Mouse (Mus musculus) ovary, postnatal 10 days (tissue): ENCODE measurements around the gene Xrcc4.

Source experiments
- DNase-seq: peaks from one replicate; pipeline ENCODE4 v3.0.0; 2022; ENCODE audit warnings: low spot score

The Xrcc4 gene

DNA sequence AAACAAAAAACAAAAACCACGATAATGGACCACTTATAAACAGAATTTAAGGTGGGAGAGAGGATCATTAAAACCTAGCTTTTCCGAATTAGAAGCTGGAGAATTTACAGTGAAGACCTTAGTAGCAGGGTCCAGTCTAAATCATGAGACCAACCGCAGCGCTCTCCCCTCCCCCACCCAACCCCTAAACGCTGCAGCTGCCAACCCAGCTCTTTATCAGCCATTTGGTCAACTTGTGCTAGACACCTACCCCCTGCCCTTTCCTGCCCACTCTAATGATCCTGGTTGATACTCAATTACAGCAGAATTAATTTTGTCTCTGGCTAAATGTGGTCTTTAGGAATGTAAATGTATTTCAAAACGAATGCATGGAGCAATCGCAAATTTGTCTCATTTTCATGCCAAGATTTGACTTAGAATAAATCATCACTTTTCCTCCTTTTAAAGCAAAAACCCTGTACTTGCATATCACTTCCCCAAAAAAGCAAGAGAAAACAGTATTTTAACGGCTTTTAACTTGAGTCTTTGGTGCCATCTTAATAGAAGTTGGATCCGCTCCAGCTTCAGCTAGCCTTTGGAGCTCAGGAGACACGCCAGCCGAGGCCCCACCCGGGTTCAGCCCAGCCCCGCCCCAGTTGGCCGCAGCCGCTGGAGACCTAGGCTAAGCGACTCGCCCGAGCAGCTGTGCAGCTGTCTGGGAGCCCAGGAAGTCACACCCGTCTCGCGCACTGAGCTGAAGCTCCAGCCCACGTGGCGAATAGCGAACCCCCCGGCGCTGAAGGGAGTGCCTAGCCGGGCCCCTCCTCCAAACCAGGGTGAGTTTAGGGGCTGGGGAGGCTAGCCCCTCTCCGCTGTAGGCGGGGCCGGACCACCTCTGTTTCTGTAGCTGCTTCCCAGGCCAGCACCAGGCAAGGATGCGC is 350.4 kb downstream of the Xrcc4 start:
- peak; percentile 49 for DNase-seq

DNA sequence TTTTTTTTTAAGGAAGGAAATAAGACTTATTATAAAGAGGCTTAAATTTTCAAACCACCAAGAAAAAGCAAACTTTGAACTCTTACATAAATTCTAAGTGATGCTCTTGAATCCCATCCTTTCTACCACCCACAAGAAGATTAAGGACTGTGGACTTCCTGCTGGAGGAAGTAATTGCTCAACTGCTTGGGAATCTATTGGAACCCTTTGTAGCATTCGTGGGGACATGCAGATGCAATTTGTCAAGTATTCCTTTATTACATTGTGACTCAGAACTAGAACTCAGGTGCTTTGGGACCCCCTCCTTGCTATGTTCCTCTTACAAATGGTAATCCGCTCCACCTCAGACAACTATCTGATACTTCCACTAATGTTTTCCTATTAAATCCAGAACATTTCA is 351.1 kb downstream of the Xrcc4 start:
- DNase-seq = no peak

DNA sequence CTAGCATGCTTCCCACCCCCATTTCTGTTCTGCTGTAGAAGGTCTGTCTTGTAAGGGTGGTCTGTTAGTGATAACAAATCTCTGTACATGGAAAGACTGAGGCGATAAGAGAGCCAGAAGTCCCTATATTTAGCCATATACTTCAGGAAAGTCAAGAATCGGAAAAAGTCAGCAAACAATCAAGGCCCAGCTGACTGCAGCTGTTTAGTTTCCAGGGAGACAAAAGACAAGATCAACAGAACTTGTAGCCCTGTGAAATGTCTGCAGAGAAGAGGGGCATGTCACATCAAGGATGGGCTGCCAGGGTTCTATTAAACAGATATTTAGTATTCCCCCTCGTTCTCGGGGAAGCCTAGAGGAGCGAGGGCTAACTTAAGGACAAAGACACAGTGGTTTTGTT is 354.3 kb downstream of the Xrcc4 start:
- DNase-seq = no peak

DNA sequence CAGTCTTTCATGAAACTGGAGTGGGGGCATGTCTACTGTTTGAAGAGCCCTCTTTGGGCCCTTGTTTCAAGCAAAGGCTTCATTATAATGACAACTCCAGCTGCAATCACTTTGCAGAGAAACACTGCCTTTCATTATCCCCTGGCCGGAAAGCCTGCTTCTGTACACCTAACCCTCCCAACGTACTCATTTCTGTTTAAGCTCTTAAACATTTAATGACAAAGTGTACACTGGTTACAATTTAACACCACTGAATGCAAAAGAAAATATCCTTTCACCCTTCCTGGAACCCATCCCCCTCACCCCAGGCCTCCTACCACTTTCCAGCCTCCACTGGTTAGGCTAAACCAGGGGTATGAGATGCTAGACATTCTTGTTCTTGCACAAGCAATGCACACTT is 362.9 kb downstream of the Xrcc4 start:
- DNase-seq = no peak
